ENCODE assay signal across 12 mouse cellular contexts in the genomic region with DNA sequence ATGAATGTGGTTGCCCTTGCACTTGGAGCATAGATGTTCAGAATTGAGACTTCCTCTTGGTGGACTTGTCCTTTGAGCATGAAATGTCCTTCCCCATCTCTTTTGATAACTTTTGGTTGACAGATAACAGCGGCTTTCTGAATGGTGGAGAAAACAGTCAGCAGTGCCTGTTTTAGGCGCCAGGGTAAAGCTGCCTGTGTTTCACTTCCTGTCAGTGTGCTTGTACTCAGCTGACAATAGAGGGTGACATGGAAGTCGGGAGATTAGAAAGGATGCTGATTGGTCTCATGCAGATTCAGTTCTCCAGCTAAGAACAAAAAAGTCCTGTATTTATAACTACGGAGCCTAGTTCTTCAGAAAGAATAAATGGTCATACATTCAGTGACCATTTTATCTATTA.
DNase-seq lines count a peak whose midpoint lies in the region; ATAC-seq and TF ChIP-seq lines count a peak whose summit lies in the region.
"Had no signal": no experiment of that assay in that cellular context is flagged by ENCODE, and none has a peak within 500 bp of the region (broad histone marks: within the 10 kb centered on the region; RNA-seq: fewer than 3 reads in every experiment).

No protein-coding gene starts in this region.

- H3K4me3 ChIP-seq in heart, embryonic 10.5 days, result no peak overlapping the region
- no peak overlapping the region for H3K4me3 ChIP-seq in testis, adult 2 months (ENCODE audit: control insufficient read depth, low read depth, low read length)
- no peak overlapping the region for H3K4me3 ChIP-seq in intestine, embryonic 16.5 days (ENCODE audit: low read length)
- H3K4me3 ChIP-seq in stomach, embryonic 16.5 days (replicated peaks; ENCODE audit: low read length), result no peak overlapping the region
- no peak overlapping the region for H3K4me3 ChIP-seq in hindbrain, embryonic 11.5 days (ENCODE audit: low read depth, low read length)
- H3K4me3 ChIP-seq: erythroblast, embryonic 14.5 days; limb, embryonic 13.5 days; midbrain, embryonic 12.5 days had no signal

- peaks cover 16% of the 10 kb centered on the region; the same call in 1 of the 2 replicates for H3K4me1 ChIP-seq in heart, embryonic 10.5 days
- H3K4me1 ChIP-seq in testis, adult 2 months (ENCODE audit: control insufficient read depth, insufficient read depth, low read length), result no peaks in the 10 kb centered on the region
- H3K4me1 ChIP-seq in intestine, embryonic 16.5 days (ENCODE audit: control insufficient read depth, insufficient read depth, low read length), result no peaks in the 10 kb centered on the region
- no peaks in the 10 kb centered on the region for H3K4me1 ChIP-seq in stomach, embryonic 16.5 days (ENCODE audit: control insufficient read depth, insufficient read depth, low read length)
- no peaks in the 10 kb centered on the region for H3K4me1 ChIP-seq in hindbrain, embryonic 11.5 days (replicated peaks; ENCODE audit: control insufficient read depth, insufficient read depth, low read length)
- H3K4me1 ChIP-seq: limb, embryonic 13.5 days; midbrain, embryonic 12.5 days had no signal

- no peaks in the 10 kb centered on the region for H3K27me3 ChIP-seq in heart, embryonic 10.5 days (ENCODE audit: insufficient read depth, poor library complexity, severe bottlenecking)
- no peaks in the 10 kb centered on the region for H3K27me3 ChIP-seq in testis, adult 2 months (ENCODE audit: control insufficient read depth, insufficient read depth, low read length)
- no peaks in the 10 kb centered on the region for H3K27me3 ChIP-seq in intestine, embryonic 16.5 days (replicated peaks; ENCODE audit: control insufficient read depth, insufficient read depth, low read length)
- H3K27me3 ChIP-seq in stomach, embryonic 16.5 days (ENCODE audit: control insufficient read depth, insufficient read depth, low read length), result no peaks in the 10 kb centered on the region
- no peaks in the 10 kb centered on the region for H3K27me3 ChIP-seq in hindbrain, embryonic 11.5 days (ENCODE audit: control insufficient read depth, insufficient read depth, low read length)
- H3K27me3 ChIP-seq: limb, embryonic 13.5 days; midbrain, embryonic 12.5 days; Patski had no signal

- intact Hi-C loops in left cerebral cortex, postnatal 14 days (cut with DNase I), result no loop called here

- no peak for TF ChIP-seq CTCF in testis, adult 2 months (IDR thresholded peaks at IDR 0.05; ENCODE audit: control insufficient read depth, insufficient read depth, insufficient replicate concordance, low read depth, low read length)

- H3K9me3 ChIP-seq in heart, embryonic 10.5 days, result no peaks in the 10 kb centered on the region
- no peaks in the 10 kb centered on the region for H3K9me3 ChIP-seq in intestine, embryonic 16.5 days (ENCODE audit: control insufficient read depth, low read length)
- H3K9me3 ChIP-seq in stomach, embryonic 16.5 days (replicated peaks; ENCODE audit: control insufficient read depth, low read length), result peaks cover 4% of the 10 kb centered on the region; the same call in 1 of the 2 replicates
- no peaks in the 10 kb centered on the region for H3K9me3 ChIP-seq in hindbrain, embryonic 11.5 days (ENCODE audit: control insufficient read depth, low read length)

- no peak for TF ChIP-seq POLR2A in testis, adult 2 months (IDR thresholded peaks at IDR 0.05; ENCODE audit: control insufficient read depth, low read depth, low read length)

- ATAC-seq in intestine, embryonic 16.5 days, result no peak
- ATAC-seq in stomach, embryonic 16.5 days (ENCODE audit: insufficient read depth, low FRiP score), result no peak
- no peak for ATAC-seq in hindbrain, embryonic 11.5 days (ENCODE audit: low FRiP score)
- ATAC-seq: Patski had no signal

- 39% methylated on average over 4 of the region's 4 CpGs for WGBS in heart, embryonic 10.5 days
- 64% methylated on average over 4 of the region's 4 CpGs for WGBS in intestine, embryonic 16.5 days
- WGBS in stomach, embryonic 16.5 days, result 49% methylated on average over 4 of the region's 4 CpGs
- 74% methylated on average over 4 of the region's 4 CpGs for WGBS in hindbrain, embryonic 11.5 days

- H3K36me3 ChIP-seq in heart, embryonic 10.5 days, result peaks cover 9% of the 10 kb centered on the region; the same call in 1 of the 2 replicates
- no peaks in the 10 kb centered on the region for H3K36me3 ChIP-seq in testis, adult 2 months (ENCODE audit: control insufficient read depth, insufficient read depth, low read length)
- H3K36me3 ChIP-seq in intestine, embryonic 16.5 days (ENCODE audit: control insufficient read depth, insufficient read depth, low read length), result no peaks in the 10 kb centered on the region
- no peaks in the 10 kb centered on the region for H3K36me3 ChIP-seq in stomach, embryonic 16.5 days (ENCODE audit: control insufficient read depth, insufficient read depth, low read length)
- no peaks in the 10 kb centered on the region for H3K36me3 ChIP-seq in hindbrain, embryonic 11.5 days (ENCODE audit: control insufficient read depth, insufficient read depth, low read length)
- H3K36me3 ChIP-seq: midbrain, embryonic 12.5 days had no signal

- no peak overlapping the region for H3K9ac ChIP-seq in intestine, embryonic 16.5 days (ENCODE audit: low read depth, low read length)
- H3K9ac ChIP-seq in stomach, embryonic 16.5 days (ENCODE audit: low read length), result no peak overlapping the region
- H3K9ac ChIP-seq in hindbrain, embryonic 11.5 days (ENCODE audit: low read depth, low read length), result no peak overlapping the region
- H3K9ac ChIP-seq: limb, embryonic 13.5 days; midbrain, embryonic 12.5 days had no signal

- DNase-seq in heart, adult 11 months, result peak; percentile 90
- DNase-seq in heart, embryonic 10.5 days (ENCODE audit: low spot score), result no peak
- DNase-seq in testis, postnatal 14 days (ENCODE audit: low spot score), result no peak
- DNase-seq in left cerebral cortex, postnatal 14 days (ENCODE audit: low spot score in 2 of 2), result no peak
- DNase-seq in hindbrain, embryonic 11.5 days (ENCODE audit: low spot score), result no peak

- no peak overlapping the region for H3K4me2 ChIP-seq in intestine, embryonic 16.5 days (ENCODE audit: low read depth, low read length)
- no peak overlapping the region for H3K4me2 ChIP-seq in stomach, embryonic 16.5 days (ENCODE audit: low read depth, low read length)
- H3K4me2 ChIP-seq in hindbrain, embryonic 11.5 days (replicated peaks; ENCODE audit: low read depth, low read length), result no peak overlapping the region
- H3K4me2 ChIP-seq: limb, embryonic 13.5 days; midbrain, embryonic 12.5 days had no signal

- no peak overlapping the region for H3K27ac ChIP-seq in heart, embryonic 10.5 days
- H3K27ac ChIP-seq in testis, adult 2 months (ENCODE audit: control insufficient read depth, insufficient read depth, low read depth, low read length), result peak overlapping the region; percentile 66; the same call in 1 of the 2 replicates
- peak overlapping the region; percentile 45; the same call in 1 of the 2 replicates for H3K27ac ChIP-seq in intestine, embryonic 16.5 days (ENCODE audit: low read length)
- peak overlapping the region; percentile 73 for H3K27ac ChIP-seq in stomach, embryonic 16.5 days (ENCODE audit: low read length)
- H3K27ac ChIP-seq in hindbrain, embryonic 11.5 days (ENCODE audit: low read depth, low read length), result no peak overlapping the region
- H3K27ac ChIP-seq: limb, embryonic 13.5 days; midbrain, embryonic 12.5 days had no signal

Comparison
In these comparisons a context has a peak if more than half of its experiments do, and no peak if none do; other contexts are left out.
1. H3K27ac ChIP-seq: peak in testis, adult 2 months (single experiment), intestine, embryonic 16.5 days (single experiment) and stomach, embryonic 16.5 days (single experiment); none in heart, embryonic 10.5 days (single experiment) and hindbrain, embryonic 11.5 days (single experiment).